ENCODE assay signal across 19 mouse cellular contexts in the genomic region with DNA sequence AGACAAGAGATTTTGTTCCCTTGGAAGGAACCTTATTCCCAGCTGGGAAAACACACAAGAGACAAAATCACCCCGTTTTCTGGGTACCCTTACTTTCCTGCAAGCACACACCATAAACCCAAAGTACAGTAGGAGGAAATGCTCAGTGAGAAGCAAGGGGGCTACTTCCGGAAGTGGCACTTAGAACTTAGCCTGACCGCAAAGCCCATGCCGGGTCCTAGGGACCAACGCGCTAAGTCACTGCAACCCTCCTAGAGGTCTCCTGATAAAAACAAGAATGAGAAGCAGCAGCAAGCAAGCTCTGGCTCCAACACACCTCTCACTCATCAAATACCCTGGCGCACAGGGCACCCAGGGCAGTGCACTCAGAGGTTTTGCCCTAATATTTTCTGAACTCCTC. TPM values are rescaled to one million over a fixed set of nuclear protein-coding genes. Genes with fewer than 3 reads are reported as not detected.
DNase-seq lines count a peak whose midpoint lies in the region; ATAC-seq and TF ChIP-seq lines count a peak whose summit lies in the region.
"Had no signal": no experiment of that assay in that cellular context is flagged by ENCODE, and none has a peak within 500 bp of the region (broad histone marks: within the 10 kb centered on the region; RNA-seq: fewer than 3 reads in every experiment).

No protein-coding gene starts in this region.

- TF ChIP-seq EP300 in liver, embryonic 14.5 days (IDR thresholded peaks at IDR 0.05; ENCODE audit: low read depth), result no peak

- ATAC-seq in granulocyte monocyte progenitor cell, adult 5-6 weeks (replicated peaks; ENCODE audit: poor library complexity, severe bottlenecking), result peak; percentile 43
- no peak for ATAC-seq in liver, embryonic 14.5 days (ENCODE audit: insufficient read depth)
- no peak for ATAC-seq in kidney, embryonic 14.5 days (ENCODE audit: low FRiP score, low TSS enrichment)

- peak; percentile 68 for DNase-seq in thymus, postnatal 0 days (ENCODE audit: low spot score)
- DNase-seq in thymus, postnatal 36 days, result no peak
- DNase-seq in liver, embryonic 14.5 days (ENCODE audit: low read depth in 3 of 3, low spot score in 3 of 3), result no peak
- DNase-seq in natural killer cell, adult 2 months (ENCODE audit: low spot score in 2 of 2), result peak; percentile 13 to 46
- DNase-seq in adrenal gland, postnatal 25 days, result no peak
- DNase-seq: adrenal gland, postnatal 14 days; cerebellum, postnatal 25 days; gastrocnemius, postnatal 14 days; kidney, adult 8-10 months; lung, postnatal 14 days; midbrain, embryonic 14.5 days had no signal

- no peaks in the 10 kb centered on the region for H3K27me3 ChIP-seq in liver, embryonic 14.5 days (ENCODE audit: control insufficient read depth, insufficient read depth, low read length)
- H3K27me3 ChIP-seq in kidney, embryonic 14.5 days (ENCODE audit: control insufficient read depth, insufficient read depth, low read length), result no peaks in the 10 kb centered on the region
- H3K27me3 ChIP-seq: hindbrain, embryonic 15.5 days; limb, embryonic 13.5 days had no signal

- WGBS in liver, embryonic 14.5 days (ENCODE audit: insufficient replicate concordance), result 25% methylated on average over 7 of the region's 7 CpGs
- 94% methylated on average over 7 of the region's 7 CpGs for WGBS in kidney, embryonic 14.5 days

- H3K36me3 ChIP-seq in liver, embryonic 14.5 days (replicated peaks; ENCODE audit: control insufficient read depth, insufficient read depth, low read depth), result peaks cover 12% of the 10 kb centered on the region; the same call in 1 of the 2 replicates
- H3K36me3 ChIP-seq in kidney, embryonic 14.5 days (ENCODE audit: control insufficient read depth, insufficient read depth, low read length), result peaks cover 18% of the 10 kb centered on the region; the same call in 1 of the 2 replicates

- peak overlapping the region; percentile 7; the same call in 1 of the 2 replicates for H3K9ac ChIP-seq in liver, embryonic 14.5 days (replicated peaks)
- H3K9ac ChIP-seq in kidney, embryonic 14.5 days (ENCODE audit: low read depth, low read length), result no peak overlapping the region
- H3K9ac ChIP-seq: hindbrain, embryonic 15.5 days; limb, embryonic 13.5 days had no signal

- H3K4me3 ChIP-seq in liver, embryonic 14.5 days (ENCODE audit: insufficient read depth in 1 of 2, low read depth in 2 of 2, low read length in 2 of 2), result no peak overlapping the region
- no peak overlapping the region for H3K4me3 ChIP-seq in kidney, embryonic 14.5 days (ENCODE audit: low read length)
- H3K4me3 ChIP-seq: heart, embryonic 10.5 days; hindbrain, embryonic 15.5 days; limb, embryonic 13.5 days had no signal

- no peaks in the 10 kb centered on the region for H3K9me3 ChIP-seq in liver, embryonic 14.5 days (ENCODE audit: control insufficient read depth, low read length)
- no peaks in the 10 kb centered on the region for H3K9me3 ChIP-seq in kidney, embryonic 14.5 days (ENCODE audit: control insufficient read depth, low read length)
- H3K9me3 ChIP-seq: heart, embryonic 10.5 days; hindbrain, embryonic 15.5 days; limb, embryonic 13.5 days had no signal

- no peak for TF ChIP-seq CTCF in liver, embryonic 14.5 days (IDR thresholded peaks at IDR 0.05; ENCODE audit: low read depth)

- H3K4me2 ChIP-seq in liver, embryonic 14.5 days (ENCODE audit: low read depth), result peak overlapping the region; percentile 92
- no peak overlapping the region for H3K4me2 ChIP-seq in kidney, embryonic 14.5 days (replicated peaks; ENCODE audit: low read depth, low read length)
- H3K4me2 ChIP-seq: hindbrain, embryonic 15.5 days; limb, embryonic 13.5 days had no signal

- H3K4me1 ChIP-seq in liver, embryonic 14.5 days (replicated peaks; ENCODE audit: control insufficient read depth in 2 of 2, insufficient read depth in 2 of 2, low read length in 1 of 2), result peaks cover 27 to 31% of the 10 kb centered on the region in 2 experiments
- H3K4me1 ChIP-seq in kidney, embryonic 14.5 days (ENCODE audit: control insufficient read depth, insufficient read depth, low read length), result no peaks in the 10 kb centered on the region; the same call in 1 of the 2 replicates

- H3K27ac ChIP-seq in liver, embryonic 14.5 days, result no peak overlapping the region; the same call in 1 of the 2 replicates
- H3K27ac ChIP-seq in kidney, embryonic 14.5 days (ENCODE audit: low read depth, low read length), result no peak overlapping the region
- H3K27ac ChIP-seq: heart, embryonic 10.5 days; hindbrain, embryonic 15.5 days; limb, embryonic 13.5 days; stomach, postnatal 0 days had no signal

RNA-seq across cellular contexts. Expression of gene Psmd13, which starts 2.4 kb away (rescaled TPM):
- polyA plus RNA-seq in thymus, postnatal 0 days (2015; fragmentation: Nextera tagmentation; extraction: Ambion mirVana), result 274 and 296 TPM in 2 replicates
- total RNA-seq in granulocyte monocyte progenitor cell, adult 5-6 weeks (2014; fragmentation: Nextera tagmentation), result 111 and 117 TPM in 2 replicates
- total RNA-seq in granulocyte monocyte progenitor cell, adult 5-6 weeks (2017), result 229 and 237 TPM in 2 replicates
- 39.8 and 50.8 TPM in 2 replicates for polyA plus RNA-seq in liver, embryonic 14.5 days (2012; rRNA removed)
- polyA plus RNA-seq in liver, embryonic 14.5 days (2014; fragmentation: Nextera tagmentation; extraction: Ambion mirVana), result 90.5 and 92.6 TPM in 2 replicates
- polyA plus RNA-seq in kidney, embryonic 14.5 days (2014; fragmentation: Nextera tagmentation; extraction: Ambion mirVana), result 148 and 226 TPM in 2 replicates
- total RNA-seq in adrenal gland, postnatal 25 days (2021), result 125 and 128 TPM in 2 replicates

RNA-seq across cellular contexts. Expression of gene Sirt3, which starts 2.8 kb away (rescaled TPM):
- polyA plus RNA-seq in thymus, postnatal 0 days (2015; fragmentation: Nextera tagmentation; extraction: Ambion mirVana), result 17.5 and 19.4 TPM in 2 replicates
- 66.7 and 71.3 TPM in 2 replicates for total RNA-seq in granulocyte monocyte progenitor cell, adult 5-6 weeks (2014; fragmentation: Nextera tagmentation)
- 28.7 and 32.7 TPM in 2 replicates for total RNA-seq in granulocyte monocyte progenitor cell, adult 5-6 weeks (2017)
- 13.7 and 14.0 TPM in 2 replicates for polyA plus RNA-seq in liver, embryonic 14.5 days (2012; rRNA removed)
- polyA plus RNA-seq in liver, embryonic 14.5 days (2014; fragmentation: Nextera tagmentation; extraction: Ambion mirVana), result 14.4 and 14.7 TPM in 2 replicates
- polyA plus RNA-seq in kidney, embryonic 14.5 days (2014; fragmentation: Nextera tagmentation; extraction: Ambion mirVana), result 22.8 and 26.2 TPM in 2 replicates
- total RNA-seq in adrenal gland, postnatal 25 days (2021), result 31.5 and 34.3 TPM in 2 replicates

RNA-seq across cellular contexts. Expression of gene Cox8b, which starts 20.9 kb away (rescaled TPM):
- 1.9 and 3.2 TPM in 2 replicates for polyA plus RNA-seq in thymus, postnatal 0 days (2015; fragmentation: Nextera tagmentation; extraction: Ambion mirVana)
- total RNA-seq in granulocyte monocyte progenitor cell, adult 5-6 weeks (2014; fragmentation: Nextera tagmentation), result not detected in 2 replicates
- not detected in 2 replicates for total RNA-seq in granulocyte monocyte progenitor cell, adult 5-6 weeks (2017)
- not detected in 2 replicates for polyA plus RNA-seq in liver, embryonic 14.5 days (2012; rRNA removed)
- not detected in 2 replicates for polyA plus RNA-seq in liver, embryonic 14.5 days (2014; fragmentation: Nextera tagmentation; extraction: Ambion mirVana)
- not detected in 2 replicates for polyA plus RNA-seq in kidney, embryonic 14.5 days (2014; fragmentation: Nextera tagmentation; extraction: Ambion mirVana)
- total RNA-seq in adrenal gland, postnatal 25 days (2021), result 610 and 755 TPM in 2 replicates
- polyA plus RNA-seq: embryonic facial prominence, embryonic 11.5 days; hindbrain, embryonic 15.5 days; midbrain, embryonic 14.5 days; spleen, adult 2 months had no signal

RNA-seq across cellular contexts. Expression of gene Bet1l, which starts 22.0 kb away (rescaled TPM):
- 42.8 and 52.4 TPM in 2 replicates for polyA plus RNA-seq in thymus, postnatal 0 days (2015; fragmentation: Nextera tagmentation; extraction: Ambion mirVana)
- total RNA-seq in granulocyte monocyte progenitor cell, adult 5-6 weeks (2014; fragmentation: Nextera tagmentation), result 15.2 and 21.9 TPM in 2 replicates
- total RNA-seq in granulocyte monocyte progenitor cell, adult 5-6 weeks (2017), result 20.9 and 21.9 TPM in 2 replicates
- polyA plus RNA-seq in liver, embryonic 14.5 days (2012; rRNA removed), result 8.3 and 11.6 TPM in 2 replicates
- 20.6 and 21.1 TPM in 2 replicates for polyA plus RNA-seq in liver, embryonic 14.5 days (2014; fragmentation: Nextera tagmentation; extraction: Ambion mirVana)
- 38.6 and 41.7 TPM in 2 replicates for polyA plus RNA-seq in kidney, embryonic 14.5 days (2014; fragmentation: Nextera tagmentation; extraction: Ambion mirVana)
- total RNA-seq in adrenal gland, postnatal 25 days (2021), result 37.2 and 44.1 TPM in 2 replicates

RNA-seq across cellular contexts. Expression of gene Ric8a, which starts 22.6 kb away (rescaled TPM):
- polyA plus RNA-seq in thymus, postnatal 0 days (2015; fragmentation: Nextera tagmentation; extraction: Ambion mirVana), result 70.6 and 78.5 TPM in 2 replicates
- total RNA-seq in granulocyte monocyte progenitor cell, adult 5-6 weeks (2014; fragmentation: Nextera tagmentation), result 45.0 and 45.9 TPM in 2 replicates
- 32.6 and 36.2 TPM in 2 replicates for total RNA-seq in granulocyte monocyte progenitor cell, adult 5-6 weeks (2017)
- 14.4 and 17.9 TPM in 2 replicates for polyA plus RNA-seq in liver, embryonic 14.5 days (2012; rRNA removed)
- polyA plus RNA-seq in liver, embryonic 14.5 days (2014; fragmentation: Nextera tagmentation; extraction: Ambion mirVana), result 19.1 and 19.7 TPM in 2 replicates
- polyA plus RNA-seq in kidney, embryonic 14.5 days (2014; fragmentation: Nextera tagmentation; extraction: Ambion mirVana), result 40.8 and 49.4 TPM in 2 replicates
- total RNA-seq in adrenal gland, postnatal 25 days (2021), result 53.8 and 68.7 TPM in 2 replicates

Comparison
In these comparisons a context has a peak if more than half of its experiments do, and no peak if none do; other contexts are left out.
1. DNase-seq: peak in thymus, postnatal 0 days (single experiment) and natural killer cell, adult 2 months (2 of 2); none in thymus, postnatal 36 days (0 of 2), liver, embryonic 14.5 days (0 of 3) and adrenal gland, postnatal 25 days (single experiment).